16 mouse cellular contexts compared by ENCODE assay signal in the genomic region with DNA sequence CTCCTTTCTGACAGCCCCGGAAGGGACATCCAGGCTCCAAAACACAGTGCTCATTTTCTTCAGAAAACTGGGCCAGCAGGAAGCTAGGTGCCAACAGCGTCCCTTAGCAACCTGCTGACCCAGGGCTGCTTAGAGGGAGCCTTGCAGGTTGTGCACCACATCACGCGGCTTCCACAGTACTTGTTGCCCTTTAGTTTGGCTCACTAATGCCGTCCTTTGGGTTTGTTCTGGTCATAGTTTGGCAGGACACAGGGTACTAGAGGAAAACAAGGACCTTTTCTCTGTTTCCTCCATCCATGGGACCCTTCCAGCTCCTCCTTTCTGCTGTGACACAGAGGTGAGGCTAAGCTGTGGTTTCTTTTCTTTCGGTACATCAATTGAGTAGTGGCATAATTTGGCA.
DNase-seq lines count a peak whose midpoint lies in the region; ATAC-seq lines count a peak whose summit lies in the region.
"Had no signal": no experiment of that assay in that cellular context is flagged by ENCODE, and none has a peak within 500 bp of the region (broad histone marks: within the 10 kb centered on the region; RNA-seq: fewer than 3 reads in every experiment).

No protein-coding gene starts in this region.

- WGBS in hindbrain, embryonic 13.5 days = 68% methylated on average over 6 of the region's 6 CpGs
- WGBS in hindbrain, embryonic 10.5 days = 83% methylated on average over 6 of the region's 6 CpGs
- 78% methylated on average over 6 of the region's 6 CpGs for WGBS in liver, embryonic 12.5 days (ENCODE audit: insufficient replicate concordance)

- no peaks in the 10 kb centered on the region for H3K27me3 ChIP-seq in hindbrain, embryonic 13.5 days
- H3K27me3 ChIP-seq in hindbrain, embryonic 10.5 days (ENCODE audit: insufficient read depth, poor library complexity, severe bottlenecking) = no peaks in the 10 kb centered on the region
- no peaks in the 10 kb centered on the region for H3K27me3 ChIP-seq in liver, embryonic 12.5 days (replicated peaks)
- H3K27me3 ChIP-seq: heart, embryonic 12.5 days; intestine, embryonic 15.5 days; midbrain, embryonic 15.5 days had no signal

- no peak overlapping the region for H3K27ac ChIP-seq in hindbrain, embryonic 13.5 days
- H3K27ac ChIP-seq in hindbrain, embryonic 10.5 days = no peak overlapping the region
- H3K27ac ChIP-seq in liver, embryonic 12.5 days = no peak overlapping the region
- H3K27ac ChIP-seq: gastrocnemius, adult 2 months; intestine, embryonic 15.5 days; midbrain, embryonic 15.5 days had no signal

- H3K36me3 ChIP-seq in hindbrain, embryonic 13.5 days = peaks cover 12% of the 10 kb centered on the region
- H3K36me3 ChIP-seq in hindbrain, embryonic 10.5 days = peaks cover 16% of the 10 kb centered on the region
- no peaks in the 10 kb centered on the region; the same call in 1 of the 2 replicates for H3K36me3 ChIP-seq in liver, embryonic 12.5 days

- ATAC-seq in hindbrain, embryonic 13.5 days (ENCODE audit: low FRiP score) = 0 out of 2 replicates have a peak, but pooled peaks have one; percentile 46
- no peak for ATAC-seq in liver, embryonic 12.5 days
- ATAC-seq: intestine, embryonic 15.5 days; midbrain, embryonic 15.5 days had no signal

- H3K9ac ChIP-seq in hindbrain, embryonic 13.5 days = no peak overlapping the region
- no peak overlapping the region for H3K9ac ChIP-seq in liver, embryonic 12.5 days
- H3K9ac ChIP-seq: heart, embryonic 12.5 days; intestine, embryonic 15.5 days; midbrain, embryonic 15.5 days had no signal

- no peak overlapping the region for H3K4me2 ChIP-seq in hindbrain, embryonic 13.5 days
- H3K4me2 ChIP-seq in liver, embryonic 12.5 days = no peak overlapping the region
- H3K4me2 ChIP-seq: heart, embryonic 12.5 days; intestine, embryonic 15.5 days; midbrain, embryonic 15.5 days had no signal

- no peak for DNase-seq in hindbrain, embryonic 10.5 days (ENCODE audit: low spot score)
- peak; percentile 49 for DNase-seq in brain, adult 2 months (ENCODE audit: low read depth, low spot score)
- DNase-seq in frontal cortex, adult 2 months (ENCODE audit: extremely low spot score in 1 of 2, low spot score in 1 of 2) = peak; percentile 57 to 60
- peak; percentile 41 to 63 for DNase-seq in layer of hippocampus, postnatal 36 days
- no peak for DNase-seq in ovary, postnatal 36 days (ENCODE audit: low spot score)
- DNase-seq in adrenal gland, adult 8-10 months = no peak
- DNase-seq: adrenal gland, postnatal 36 days; gastrocnemius, adult 2 months; liver; lung, postnatal 10 days had no signal

- H3K9me3 ChIP-seq in hindbrain, embryonic 13.5 days = no peaks in the 10 kb centered on the region
- H3K9me3 ChIP-seq in hindbrain, embryonic 10.5 days = no peaks in the 10 kb centered on the region
- no peaks in the 10 kb centered on the region for H3K9me3 ChIP-seq in liver, embryonic 12.5 days (replicated peaks)
- H3K9me3 ChIP-seq: heart, embryonic 12.5 days; intestine, embryonic 15.5 days; midbrain, embryonic 15.5 days had no signal

- no peak overlapping the region for H3K4me3 ChIP-seq in hindbrain, embryonic 13.5 days
- H3K4me3 ChIP-seq in hindbrain, embryonic 10.5 days = no peak overlapping the region
- H3K4me3 ChIP-seq in liver, embryonic 12.5 days = no peak overlapping the region
- H3K4me3 ChIP-seq: erythroblast, embryonic 14.5 days; gastrocnemius, adult 2 months; heart, embryonic 12.5 days; intestine, embryonic 15.5 days; midbrain, embryonic 15.5 days had no signal

- H3K4me1 ChIP-seq in hindbrain, embryonic 13.5 days (replicated peaks) = peaks cover 10% of the 10 kb centered on the region
- H3K4me1 ChIP-seq in hindbrain, embryonic 10.5 days (replicated peaks) = peaks cover 33% of the 10 kb centered on the region
- peaks cover 15% of the 10 kb centered on the region for H3K4me1 ChIP-seq in liver, embryonic 12.5 days

Comparison
In these comparisons a context has a peak if more than half of its experiments do, and no peak if none do; other contexts are left out.
1. DNase-seq: peak in brain, adult 2 months (single experiment), frontal cortex, adult 2 months (2 of 2) and layer of hippocampus, postnatal 36 days (2 of 2); none in hindbrain, embryonic 10.5 days (single experiment), ovary, postnatal 36 days (single experiment) and adrenal gland, adult 8-10 months (single experiment).